Mouse (Mus musculus) cerebellum, adult 2 months (tissue): ENCODE measurements around the gene Selenoo.

ENCODE experiments used
- CTCF ChIP-seq: fragments of 200-500 bp; IDR thresholded peaks from 2 replicates; pipeline ENCODE4 v1.5.1; 2011; ENCODE audit warnings: low read depth, mild to moderate bottlenecking, control low read depth, low read length, moderate library complexity, borderline replicate concordance; ENCODE audit not compliant: insufficient read depth
- POLR2A ChIP-seq: fragments of 200-500 bp; IDR thresholded peaks from 2 replicates; pipeline ENCODE4 v1.6.1; 2011; ENCODE audit warnings: low read length, control low read depth, borderline replicate concordance; ENCODE audit not compliant: insufficient read depth

DNA sequence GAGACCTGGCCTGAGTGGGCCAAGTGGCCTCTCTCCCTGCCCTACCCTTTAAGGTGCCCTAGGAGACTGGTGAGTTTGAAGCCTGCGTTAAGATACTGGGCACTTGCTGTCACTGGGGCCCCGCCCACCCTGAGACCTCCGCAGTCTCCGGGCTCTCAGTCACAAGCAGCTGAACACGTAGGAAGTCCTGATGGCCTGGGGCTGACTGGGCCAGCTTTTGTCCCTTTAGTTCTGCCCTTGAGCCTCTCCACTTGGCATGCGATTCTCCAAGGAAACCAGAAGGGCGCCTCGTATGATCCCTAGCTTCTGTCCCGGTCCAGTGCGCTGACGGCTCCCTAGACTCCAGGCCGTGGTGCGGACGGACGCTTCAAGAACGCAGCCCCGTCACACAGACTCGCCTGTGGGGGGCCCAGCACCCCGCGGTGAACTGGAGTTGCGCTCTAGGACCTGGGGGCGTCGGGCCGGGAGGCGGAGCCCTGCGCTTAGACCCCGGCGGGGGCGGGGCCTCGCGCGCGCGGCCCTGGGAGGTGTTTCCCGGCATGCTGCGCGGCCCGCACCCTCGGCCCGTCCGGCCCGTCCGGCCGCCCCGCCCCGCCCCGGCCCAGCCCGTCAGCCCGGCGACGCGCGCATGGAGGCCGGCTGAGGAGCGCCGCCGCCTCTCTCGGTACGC, 13.3 kb upstream of the Selenoo start:
- TF ChIP-seq POLR2A (peak; percentile 41; the same call in 1 of the 2 replicates), CTCF (peak; percentile 6; the same call in 1 of the 2 replicates)
